Mouse (Mus musculus): ENCODE data around the gene Tubb4b. TPM values are rescaled to one million over a fixed set of nuclear protein-coding genes. Genes with fewer than 3 reads are reported as not detected.

Tubb4b gene
- polyA plus RNA-seq (2015; fragmentation: Nextera tagmentation; extraction: Ambion mirVana): 397 and 469 TPM in 2 replicates

DNA sequence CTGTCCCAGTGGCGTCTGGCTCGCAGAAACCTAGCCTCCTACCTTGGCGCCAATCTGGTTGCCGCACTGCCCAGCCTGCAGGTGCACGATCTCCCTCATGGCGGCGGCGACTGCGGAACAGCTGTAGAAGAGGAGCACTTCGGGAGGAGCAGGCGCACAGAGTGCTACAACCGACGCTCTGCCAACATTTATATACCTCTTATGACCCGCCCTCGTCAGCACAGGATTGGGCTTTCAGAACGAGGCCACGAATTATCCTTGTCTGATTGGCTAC is at the start of gene Tubb4b:
Tubb4b (minus strand) TSS at position 211 of the 274 bp plus-strand sequence.

DNA sequence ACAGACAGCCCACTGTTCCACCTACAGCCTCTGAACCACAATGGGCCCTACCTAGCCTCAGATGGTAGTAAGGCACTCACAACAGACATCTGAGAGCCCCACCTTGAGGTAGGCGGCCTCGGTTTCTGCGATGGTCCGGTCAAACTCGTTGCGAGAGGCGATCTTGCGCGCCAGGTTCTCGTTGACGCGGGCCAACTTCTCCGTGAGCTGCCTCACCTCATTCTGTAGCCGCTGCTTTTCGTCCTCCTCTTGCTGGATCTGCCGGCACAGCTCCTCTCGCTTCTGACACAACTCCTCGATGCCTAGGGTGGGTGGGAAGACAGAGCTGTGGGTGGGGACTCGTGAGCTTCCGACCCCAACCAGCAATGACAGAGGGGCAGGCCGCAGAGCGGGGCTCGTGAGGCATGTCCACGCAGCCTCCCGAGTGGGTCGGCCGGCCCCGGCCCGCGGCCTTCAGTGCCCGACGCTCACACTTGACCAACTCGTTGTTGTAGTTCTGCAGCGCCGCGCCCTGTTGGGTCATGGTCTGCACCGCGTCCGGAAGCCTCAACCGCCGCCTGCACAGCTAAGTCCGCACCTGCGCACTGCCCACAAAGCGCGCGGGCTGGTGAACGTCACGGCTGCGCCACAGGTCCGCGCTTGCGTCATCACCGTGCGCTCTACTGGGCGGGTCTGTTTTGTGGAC is 47.5 kb upstream of the Tubb4b start, which contains the start of the genes Ssna1 and Anapc2:
Ssna1 (minus strand) TSS at position 612 of the 685 bp plus-strand sequence.
Anapc2 (plus strand) TSS at position 652 of the 685 bp plus-strand sequence.

DNA sequence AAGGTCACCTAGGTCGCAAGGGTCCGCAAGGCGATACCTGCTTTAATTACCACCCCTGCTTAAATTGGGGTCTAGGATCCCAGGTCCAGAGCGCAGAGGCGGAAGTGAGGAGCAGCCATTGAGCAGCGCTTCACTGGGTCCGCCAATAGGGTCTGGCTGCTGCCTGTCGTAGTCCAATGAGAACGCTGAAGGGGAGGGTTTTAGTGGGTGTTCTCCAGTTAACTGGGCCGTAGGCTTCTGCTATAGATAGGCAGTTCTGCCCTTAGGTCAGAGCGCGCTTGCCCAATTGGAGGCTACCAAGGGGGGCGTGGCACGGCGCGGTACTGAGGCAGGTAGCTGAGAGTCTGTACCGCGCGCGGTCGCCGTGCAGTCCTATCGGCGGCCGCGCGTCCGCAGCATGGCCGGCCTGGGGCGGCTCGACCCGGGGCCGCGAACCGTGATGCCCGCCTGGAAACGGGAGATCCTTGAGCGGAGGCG is 37.8 kb upstream of the Tubb4b start, which contains the start of gene Tprn:
Tprn (plus strand) TSS at position 328 of the 477 bp plus-strand sequence.

DNA sequence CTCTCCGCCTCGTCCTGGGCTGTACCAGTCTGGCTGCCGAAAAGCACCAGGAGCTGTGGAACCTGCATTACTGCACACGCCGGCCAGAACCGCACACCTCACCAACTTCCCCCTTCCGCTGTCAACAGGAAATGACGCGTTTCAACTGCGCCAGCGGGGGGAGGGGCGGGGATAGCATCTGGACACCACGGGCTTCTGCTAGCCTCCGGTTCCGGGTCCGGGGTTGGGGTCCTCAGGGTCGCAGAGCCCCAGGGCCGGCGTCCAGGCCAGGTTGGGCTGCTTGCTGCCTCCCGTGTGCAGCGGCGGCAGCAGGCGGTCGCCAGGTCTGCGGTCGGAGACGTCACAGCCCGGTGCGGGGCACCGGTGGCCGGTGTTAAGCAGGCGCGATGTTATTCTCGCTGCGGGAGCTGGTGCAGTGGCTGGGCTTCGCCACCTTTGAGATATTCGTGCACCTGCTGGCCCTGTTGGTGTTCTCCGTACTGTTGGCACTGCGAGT is 30.8 kb upstream of the Tubb4b start, which contains the start of gene Tmem203:
Tmem203 (plus strand) TSS at position 156 of the 496 bp plus-strand sequence.

DNA sequence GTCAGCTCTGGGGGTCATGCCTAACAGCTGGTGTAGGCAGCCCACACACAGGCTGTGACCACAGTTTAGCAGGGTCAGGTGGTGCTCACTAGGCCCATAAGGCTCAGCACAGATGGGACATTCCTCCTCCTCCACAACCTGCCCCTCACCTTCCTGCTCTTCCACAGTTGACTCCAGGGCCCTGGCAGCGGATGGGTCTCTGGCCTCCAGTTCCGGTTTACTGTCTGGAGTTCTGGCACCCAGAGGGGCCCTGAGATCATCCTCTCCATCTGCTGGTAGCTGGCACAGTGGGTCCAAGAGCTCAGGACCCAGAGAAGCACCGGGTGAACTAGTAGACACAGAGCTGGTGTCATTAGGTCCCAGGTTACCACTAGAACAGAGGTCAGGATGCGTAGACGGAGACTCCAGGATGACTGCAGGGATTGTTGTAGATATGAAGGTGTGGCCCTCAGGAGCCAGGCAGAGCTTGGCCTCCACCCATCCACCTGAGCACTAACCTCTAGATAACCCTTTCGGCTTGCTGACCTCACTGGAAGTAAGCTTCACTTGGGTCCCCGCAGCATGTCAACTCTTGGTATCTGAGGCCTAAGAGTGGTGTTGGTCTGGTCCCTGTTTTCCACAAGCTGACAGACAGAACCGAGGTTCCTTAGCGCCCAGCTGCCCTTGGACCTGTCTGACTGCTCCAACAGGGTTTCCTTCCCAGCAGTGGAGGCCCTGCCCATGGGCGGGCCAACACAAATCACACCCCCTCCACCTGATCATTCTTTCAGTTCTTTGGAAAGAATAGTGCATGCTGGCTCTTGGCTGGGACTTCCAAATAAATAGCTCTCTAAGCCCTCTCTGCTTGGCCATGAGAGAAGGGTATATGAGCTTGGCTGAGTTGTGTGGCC is 21.9 kb upstream of the Tubb4b start, which contains the start of gene AL732309.1:
AL732309.1 (minus strand) TSS at position 681 of the 890 bp plus-strand sequence.

DNA sequence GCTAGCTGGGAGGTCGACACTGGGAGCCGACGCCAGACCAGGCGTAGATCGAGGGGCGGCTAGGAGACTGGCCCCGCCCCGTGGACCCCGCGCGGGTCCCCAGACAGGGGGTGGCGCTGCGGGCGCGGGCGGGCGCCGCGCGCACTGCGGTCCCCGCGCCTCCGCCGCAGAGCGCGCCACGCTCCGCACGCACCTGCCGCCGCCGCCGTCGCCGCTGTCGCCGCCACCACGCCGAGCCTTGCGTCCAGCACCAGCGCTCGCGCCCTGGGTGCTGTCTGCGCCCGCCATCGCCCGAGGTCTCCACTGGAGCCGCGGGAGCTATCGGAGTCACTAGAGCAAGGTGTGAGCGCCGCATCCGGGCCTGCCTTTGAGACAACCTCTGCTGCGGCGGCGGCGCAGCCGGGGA is 17.6 kb upstream of the Tubb4b start, which contains the start of the genes Rnf208 and Cysrt1:
Rnf208 (plus strand) TSS at position 155 of the 406 bp plus-strand sequence.
Cysrt1 (minus strand) TSS at position 352 of the 406 bp plus-strand sequence.

DNA sequence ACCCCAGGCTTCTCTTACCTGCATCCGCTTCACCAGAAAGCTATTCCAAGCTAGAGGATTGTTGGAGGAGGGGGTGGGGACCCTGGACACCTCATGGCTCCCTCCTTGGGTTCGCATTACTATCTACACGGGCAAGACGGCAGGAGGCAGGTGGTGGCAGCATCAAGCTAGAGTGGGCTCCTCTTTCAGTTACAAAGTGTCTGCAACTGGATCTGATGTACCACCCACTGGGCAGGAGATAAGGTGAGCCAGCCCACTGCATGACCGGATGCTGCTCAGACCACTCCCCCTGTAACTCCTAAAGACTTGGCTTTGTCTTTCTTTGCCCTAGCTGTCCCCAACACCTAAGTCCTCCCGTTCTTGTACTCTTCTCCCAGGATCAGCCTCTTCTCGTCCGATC is 12.1 kb upstream of the Tubb4b start, which contains the start of gene Rnf224:
Rnf224 (minus strand) TSS at position 174 of the 400 bp plus-strand sequence.

DNA sequence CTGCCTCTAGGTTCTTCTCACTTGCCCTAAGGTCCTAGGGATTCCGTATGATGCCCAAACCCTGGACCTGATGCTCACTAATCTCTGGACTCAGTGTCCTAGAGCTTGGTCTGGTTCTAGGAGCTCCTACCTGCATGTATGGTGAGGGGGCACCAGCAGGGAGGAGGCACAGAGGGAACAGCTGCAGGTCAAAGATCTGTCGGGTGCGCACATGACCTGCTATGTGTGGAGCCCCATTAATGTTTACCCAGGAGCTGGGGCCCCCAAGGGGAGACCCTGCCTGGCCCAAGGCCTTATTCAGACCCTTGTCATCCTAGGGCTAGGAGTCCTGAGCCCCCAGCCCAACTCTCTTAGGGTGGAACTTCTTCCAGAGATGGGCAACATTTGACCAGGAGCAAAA is 9.5 kb upstream of the Tubb4b start, which contains the start of gene Slc34a3:
Slc34a3 (minus strand) TSS at position 315 of the 400 bp plus-strand sequence.

DNA sequence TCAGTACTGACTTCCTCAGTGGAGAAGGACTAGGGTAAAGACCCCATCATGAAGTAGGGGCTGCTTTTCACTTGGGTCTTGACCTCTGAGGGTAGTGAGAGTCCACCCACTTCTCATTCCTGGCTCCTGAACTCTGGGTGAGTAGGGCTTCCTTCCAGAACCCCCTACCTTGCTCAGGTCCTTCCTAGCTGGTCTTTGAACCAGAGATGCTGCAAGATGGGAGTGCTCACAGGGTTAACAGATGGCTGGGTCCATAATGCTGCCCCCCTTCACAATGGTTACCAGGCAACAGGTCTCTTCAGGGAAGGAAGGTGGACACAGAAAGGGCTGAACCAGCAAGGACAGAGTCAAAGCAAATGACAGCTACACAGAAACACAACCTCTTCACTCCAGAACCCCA is 6.1 kb downstream of the Tubb4b start, which contains the start of gene Fam166a:
Fam166a (plus strand) TSS at position 301 of the 400 bp plus-strand sequence.

DNA sequence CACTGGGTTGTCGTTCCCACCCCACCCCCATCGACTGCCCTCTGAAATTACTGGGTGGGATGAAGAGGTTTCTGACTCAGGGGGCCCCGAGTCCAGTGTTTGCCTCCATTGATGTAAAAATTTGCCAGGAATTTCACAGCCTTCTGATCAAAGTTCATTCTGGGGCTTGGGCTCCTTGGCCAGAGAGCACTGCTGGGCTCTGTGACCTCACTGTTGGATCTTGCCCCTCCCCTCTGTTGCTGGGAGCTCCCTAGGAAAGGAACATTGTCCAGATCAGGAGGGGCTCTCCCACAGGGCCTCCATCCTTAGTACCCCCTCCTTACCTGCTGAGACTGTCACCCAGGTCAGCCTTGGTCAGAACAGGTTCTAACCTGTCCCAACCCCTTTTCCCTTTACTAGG is 10.1 kb downstream of the Tubb4b start, which contains the start of gene Stpg3:
Stpg3 (minus strand) TSS at position 194 of the 400 bp plus-strand sequence.

DNA sequence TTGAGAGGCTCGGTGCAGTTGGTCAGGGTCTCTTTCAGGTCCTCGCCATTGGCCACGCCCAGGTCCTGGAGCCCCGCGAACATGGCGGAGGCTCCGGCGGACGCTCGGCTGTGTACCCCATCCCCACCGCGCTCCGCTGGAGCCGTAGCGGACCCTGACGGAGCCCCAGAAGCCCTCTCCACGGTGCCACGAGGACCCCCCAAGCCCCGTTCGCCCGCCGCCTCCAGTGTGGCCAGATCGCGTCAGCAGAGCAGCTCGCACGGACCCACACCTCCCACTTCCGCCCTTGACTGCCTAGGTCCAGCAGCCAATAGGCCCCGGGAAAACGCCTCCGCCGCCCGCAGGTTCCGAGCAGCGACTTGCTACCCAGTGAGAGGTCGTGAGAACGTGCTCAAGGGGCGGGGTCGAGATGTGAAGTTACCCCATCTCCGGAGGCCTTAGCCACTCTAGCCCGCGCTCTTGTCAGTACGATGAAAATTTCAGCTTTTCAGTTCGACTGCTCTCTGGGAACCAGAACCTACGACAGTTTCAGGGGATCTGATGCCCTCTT is 13.3 kb downstream of the Tubb4b start, which contains the start of gene Nelfb:
Nelfb (minus strand) TSS at position 369 of the 550 bp plus-strand sequence.

DNA sequence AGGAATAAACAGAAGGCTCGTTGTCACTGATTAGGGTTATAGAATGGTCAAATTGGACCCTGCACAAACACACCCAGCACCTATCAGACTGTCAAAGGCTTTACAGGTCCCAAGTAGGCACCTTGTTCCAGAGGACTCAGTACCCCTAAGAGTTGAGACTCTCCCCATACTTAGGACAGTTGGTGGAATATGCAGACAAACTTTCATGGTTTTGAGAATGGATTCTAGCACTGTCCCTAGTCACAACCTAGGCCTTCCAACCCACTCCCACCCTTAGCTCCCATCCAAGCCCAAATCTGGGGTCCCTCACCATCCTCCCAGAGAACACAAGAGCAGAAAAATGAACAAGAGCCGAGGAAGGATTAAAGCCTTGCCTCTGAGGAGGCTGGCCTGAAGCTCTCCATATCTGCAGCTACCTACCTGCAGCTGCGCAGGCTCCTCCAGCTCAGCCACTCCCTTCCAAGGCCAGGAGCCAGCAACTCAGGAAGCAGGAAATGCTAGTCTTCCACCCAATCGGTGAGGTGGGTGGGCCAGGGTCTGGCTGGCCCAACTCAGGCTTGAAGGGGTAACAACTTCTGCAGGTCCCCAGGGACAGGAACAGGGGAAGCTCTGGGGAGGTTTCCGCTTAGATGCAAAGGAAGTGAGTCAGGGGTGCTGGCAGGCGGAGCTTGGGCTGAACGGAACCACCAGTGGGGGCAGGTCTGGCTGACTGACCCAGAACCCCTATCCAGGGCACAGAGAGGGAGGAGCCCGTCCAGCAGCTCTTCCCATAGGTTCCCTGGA is 28.1 kb downstream of the Tubb4b start, which contains the start of gene Tor4a:
Tor4a (minus strand) TSS at position 715 of the 783 bp plus-strand sequence.

DNA sequence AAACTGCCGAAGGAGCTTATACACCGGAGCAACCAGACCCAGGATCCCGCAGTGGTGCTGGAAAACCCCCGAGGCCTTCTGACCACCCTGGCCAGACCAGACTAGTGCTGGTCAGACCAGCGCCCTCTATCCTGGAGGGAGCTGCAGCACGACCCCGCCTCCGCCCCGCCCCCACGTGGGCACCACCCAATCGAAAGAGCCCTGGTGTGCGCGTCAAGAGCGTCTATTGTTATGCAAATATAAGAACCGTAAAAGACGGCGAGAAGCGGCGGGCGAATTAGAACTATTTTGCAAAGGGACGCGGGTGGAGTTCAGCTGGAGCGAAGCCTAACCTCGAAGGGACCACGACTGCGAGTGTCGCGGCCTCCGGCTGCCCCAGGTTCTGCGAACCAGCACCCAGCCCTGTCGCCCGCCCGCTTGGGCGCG is 44.0 kb downstream of the Tubb4b start, which contains the start of gene Nrarp:
Nrarp (plus strand) TSS at position 281 of the 426 bp plus-strand sequence.

Other genes with a start within 250 kb of the Tubb4b start
- 108 and 113 TPM in 2 replicates for gene Mrpl41, start 249.6 kb downstream of the Tubb4b start, polyA plus RNA-seq (2015; fragmentation: Nextera tagmentation; extraction: Ambion mirVana)
- 3.8 and 5.7 TPM in 2 replicates for gene Pnpla7, start 248.7 kb downstream of the Tubb4b start, polyA plus RNA-seq (2015; fragmentation: Nextera tagmentation; extraction: Ambion mirVana)
- 35.9 and 40.2 TPM in 2 replicates for gene Nsmf, start 170.3 kb downstream of the Tubb4b start, polyA plus RNA-seq (2015; fragmentation: Nextera tagmentation; extraction: Ambion mirVana)
- gene Entpd8, start 144.4 kb downstream of the Tubb4b start, polyA plus RNA-seq (2015; fragmentation: Nextera tagmentation; extraction: Ambion mirVana): not detected in 2 replicates
- 0.23 and 0.29 TPM in 2 replicates for gene Noxa1, start 129.6 kb downstream of the Tubb4b start, polyA plus RNA-seq (2015; fragmentation: Nextera tagmentation; extraction: Ambion mirVana)
- 11.0 and 13.9 TPM in 2 replicates for gene Nrarp, start 43.9 kb downstream of the Tubb4b start, polyA plus RNA-seq (2015; fragmentation: Nextera tagmentation; extraction: Ambion mirVana)
- gene Tor4a, start 27.8 kb downstream of the Tubb4b start, polyA plus RNA-seq (2015; fragmentation: Nextera tagmentation; extraction: Ambion mirVana): 11.9 and 14.0 TPM in 2 replicates
- gene Nelfb, start 13.2 kb downstream of the Tubb4b start, polyA plus RNA-seq (2015; fragmentation: Nextera tagmentation; extraction: Ambion mirVana): 52.2 and 57.0 TPM in 2 replicates
- not detected in 2 replicates for gene Stpg3, start 10.1 kb downstream of the Tubb4b start, polyA plus RNA-seq (2015; fragmentation: Nextera tagmentation; extraction: Ambion mirVana)
- gene Fam166a, start 6.0 kb downstream of the Tubb4b start, polyA plus RNA-seq (2015; fragmentation: Nextera tagmentation; extraction: Ambion mirVana): not detected in 2 replicates
- not detected in 2 replicates for gene Slc34a3, start 9.7 kb upstream of the Tubb4b start, polyA plus RNA-seq (2015; fragmentation: Nextera tagmentation; extraction: Ambion mirVana)
- gene Rnf224, start 12.1 kb upstream of the Tubb4b start, polyA plus RNA-seq (2015; fragmentation: Nextera tagmentation; extraction: Ambion mirVana): 0.10 TPM in 1 of 2 replicates, not detected in the other
- 6.1 and 6.2 TPM in 2 replicates for gene Rnf208, start 17.6 kb upstream of the Tubb4b start, polyA plus RNA-seq (2015; fragmentation: Nextera tagmentation; extraction: Ambion mirVana)
- gene Cysrt1, start 17.8 kb upstream of the Tubb4b start, polyA plus RNA-seq (2015; fragmentation: Nextera tagmentation; extraction: Ambion mirVana): 10.0 and 10.6 TPM in 2 replicates
- gene AL732309.1, start 22.2 kb upstream of the Tubb4b start, polyA plus RNA-seq (2015; fragmentation: Nextera tagmentation; extraction: Ambion mirVana): 7.6 and 8.0 TPM in 2 replicates
- gene Tmem203, start 30.7 kb upstream of the Tubb4b start, polyA plus RNA-seq (2015; fragmentation: Nextera tagmentation; extraction: Ambion mirVana): 35.6 and 37.6 TPM in 2 replicates
- gene Tprn, start 37.9 kb upstream of the Tubb4b start, polyA plus RNA-seq (2015; fragmentation: Nextera tagmentation; extraction: Ambion mirVana): 6.5 and 7.2 TPM in 2 replicates
- gene Ssna1, start 47.7 kb upstream of the Tubb4b start, polyA plus RNA-seq (2015; fragmentation: Nextera tagmentation; extraction: Ambion mirVana): 137 and 141 TPM in 2 replicates
- gene Anapc2, start 47.8 kb upstream of the Tubb4b start, polyA plus RNA-seq (2015; fragmentation: Nextera tagmentation; extraction: Ambion mirVana): 88.7 and 91.4 TPM in 2 replicates
- gene Tmem210, start 63.4 kb upstream of the Tubb4b start, polyA plus RNA-seq (2015; fragmentation: Nextera tagmentation; extraction: Ambion mirVana): not detected in 2 replicates
- gene Lrrc26, start 65.2 kb upstream of the Tubb4b start, polyA plus RNA-seq (2015; fragmentation: Nextera tagmentation; extraction: Ambion mirVana): 0.97 and 0.98 TPM in 2 replicates
- 2.3 and 3.2 TPM in 2 replicates for gene Grin1, start 94.5 kb upstream of the Tubb4b start, polyA plus RNA-seq (2015; fragmentation: Nextera tagmentation; extraction: Ambion mirVana)
- gene Man1b1, start 107.6 kb upstream of the Tubb4b start, polyA plus RNA-seq (2015; fragmentation: Nextera tagmentation; extraction: Ambion mirVana): 32.5 and 37.0 TPM in 2 replicates
- gene Dpp7, start 131.7 kb upstream of the Tubb4b start, polyA plus RNA-seq (2015; fragmentation: Nextera tagmentation; extraction: Ambion mirVana): 13.1 and 14.8 TPM in 2 replicates
- 34.1 and 37.0 TPM in 2 replicates for gene Uap1l1, start 141.0 kb upstream of the Tubb4b start, polyA plus RNA-seq (2015; fragmentation: Nextera tagmentation; extraction: Ambion mirVana)
- gene Sapcd2, start 147.6 kb upstream of the Tubb4b start, polyA plus RNA-seq (2015; fragmentation: Nextera tagmentation; extraction: Ambion mirVana): 5.6 and 5.9 TPM in 2 replicates
- gene Entpd2, start 171.2 kb upstream of the Tubb4b start, polyA plus RNA-seq (2015; fragmentation: Nextera tagmentation; extraction: Ambion mirVana): 38.2 and 39.1 TPM in 2 replicates
- gene Npdc1, start 174.6 kb upstream of the Tubb4b start, polyA plus RNA-seq (2015; fragmentation: Nextera tagmentation; extraction: Ambion mirVana): 58.9 and 59.9 TPM in 2 replicates
- 0.08 TPM in 1 of 2 replicates, not detected in the other for gene Fut7, start 198.6 kb upstream of the Tubb4b start, polyA plus RNA-seq (2015; fragmentation: Nextera tagmentation; extraction: Ambion mirVana)
- gene Abca2, start 204.0 kb upstream of the Tubb4b start, polyA plus RNA-seq (2015; fragmentation: Nextera tagmentation; extraction: Ambion mirVana): 1.5 and 1.6 TPM in 2 replicates
- 10.4 and 12.0 TPM in 2 replicates for gene Clic3, start 232.1 kb upstream of the Tubb4b start, polyA plus RNA-seq (2015; fragmentation: Nextera tagmentation; extraction: Ambion mirVana)
- gene Paxx, start 236.4 kb upstream of the Tubb4b start, polyA plus RNA-seq (2015; fragmentation: Nextera tagmentation; extraction: Ambion mirVana): 34.9 and 35.2 TPM in 2 replicates
- 0.47 and 0.68 TPM in 2 replicates for gene Ptgds, start 245.3 kb upstream of the Tubb4b start, polyA plus RNA-seq (2015; fragmentation: Nextera tagmentation; extraction: Ambion mirVana)

Data from urinary bladder, postnatal 0 days (tissue).